Mouse (Mus musculus) liver, embryonic 15.5 days (tissue): Measurements from ENCODE around the gene Dmrt2. TPM values are rescaled to one million over a fixed set of nuclear protein-coding genes. Genes with fewer than 3 reads are reported as not detected.

Source experiments
- ATAC-seq: fragments of 200-750 bp; cut with Nextera tagmentation; 2 replicates; pipeline ENCODE4 v1.8.0; 2017; ENCODE audit warnings: moderate number of reproducible peaks, mild to moderate bottlenecking, moderate library complexity; ENCODE audit not compliant: insufficient read depth
- H3K27ac ChIP-seq: fragments of 300-500 bp; sonication (generic); replicated peaks from 2 replicates; pipeline ENCODE4 v1.5.1; 2015; ENCODE audit warnings: mild to moderate bottlenecking, inconsistent platforms
- H3K27me3 ChIP-seq: fragments of 300-500 bp; sonication (generic); 2 replicates; pipeline ENCODE4 v1.6.1; 2015; ENCODE audit warnings: mild to moderate bottlenecking, inconsistent platforms
- H3K36me3 ChIP-seq: fragments of 300-500 bp; sonication (generic); replicated peaks from 2 replicates; pipeline ENCODE4 v1.6.1; 2015; ENCODE audit warnings: moderate library complexity, mild to moderate bottlenecking, inconsistent platforms
- H3K4me1 ChIP-seq: fragments of 300-500 bp; sonication (generic); replicated peaks from 2 replicates; pipeline ENCODE4 v1.6.1; 2015; ENCODE audit warnings: inconsistent platforms
- H3K4me2 ChIP-seq: fragments of 300-500 bp; sonication (generic); 2 replicates; pipeline ENCODE4 v1.6.1; 2015; ENCODE audit warnings: moderate library complexity, mild to moderate bottlenecking, inconsistent platforms
- H3K4me3 ChIP-seq: fragments of 300-500 bp; sonication (generic); replicated peaks from 2 replicates; pipeline ENCODE4 v1.5.1; 2015; ENCODE audit warnings: mild to moderate bottlenecking, inconsistent platforms
- H3K9ac ChIP-seq: fragments of 300-500 bp; sonication (generic); 2 replicates; pipeline ENCODE4 v1.6.1; 2015; ENCODE audit warnings: moderate library complexity, mild to moderate bottlenecking, inconsistent platforms
- H3K9me3 ChIP-seq: fragments of 300-500 bp; sonication (generic); replicated peaks from 2 replicates; pipeline ENCODE4 v1.6.1; 2016; ENCODE audit warnings: inconsistent platforms
- WGBS: fragments of 180-500 bp; shearing (Covaris S2); methylation state at CpG from one replicate; pipeline ENCODE4 v1.1.7; 2015; ENCODE audit warnings: mixed read lengths; ENCODE audit not compliant: insufficient replicate concordance; 5-methylcytosine and 5-hydroxymethylcytosine counted together
- polyA plus RNA-seq: library from polyadenylated mRNA; unstranded; fragments of >200 nt; fragmentation: Nextera tagmentation; extraction: Ambion mirVana; gene quantifications from 2 replicates; pipeline ENCODE4 v1.2.1, GENCODE M21; 2015

The Dmrt2 gene
- polyA plus RNA-seq, 1 experiment from 2014 or later: 0.51 TPM

DNA sequence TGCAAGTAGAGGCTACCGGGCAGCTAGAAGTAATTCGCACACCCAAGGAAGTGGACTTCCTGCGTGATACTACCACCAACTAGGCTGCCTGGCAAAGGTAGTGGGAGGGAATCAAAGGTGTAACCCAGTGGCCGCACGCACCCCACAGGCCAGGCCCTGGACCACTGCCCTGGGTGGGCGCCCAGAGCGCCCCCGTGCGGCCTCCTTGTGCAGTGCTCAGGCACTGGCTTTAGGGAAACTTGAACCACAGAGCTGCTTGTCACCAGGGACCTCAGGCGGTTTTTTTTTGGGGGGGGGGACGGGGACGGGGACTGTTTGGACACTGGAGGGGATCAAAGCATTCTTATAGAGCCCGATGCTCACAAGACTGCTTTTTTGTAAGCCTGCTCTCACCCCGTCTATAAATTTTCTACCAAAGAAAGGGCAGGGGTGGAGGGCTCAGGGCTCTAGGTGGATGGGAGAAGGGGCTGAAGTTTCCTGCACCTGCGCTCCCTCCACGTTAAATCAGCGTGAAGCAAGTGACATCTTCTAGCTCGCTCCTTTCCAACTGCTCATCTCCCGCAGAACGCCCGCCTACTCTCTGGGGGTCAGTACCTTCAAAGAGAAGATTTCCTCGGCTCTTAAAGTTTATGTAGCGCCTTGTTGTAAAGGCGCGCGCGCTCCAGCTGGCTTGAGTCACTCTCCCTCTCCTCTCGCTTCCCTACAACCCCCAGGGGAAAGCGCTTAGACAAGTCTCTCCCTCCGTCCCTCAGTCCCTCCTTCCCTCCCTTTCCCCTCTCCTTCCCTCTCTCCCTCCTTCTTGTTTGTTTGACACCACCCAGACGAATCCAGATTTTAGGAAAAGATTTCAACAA is 6.5 kb upstream of the Dmrt2 start:
- H3K27ac ChIP-seq: no peak overlapping the region
- H3K4me3 ChIP-seq: no peak overlapping the region
- WGBS: 7% methylated on average over 31 of the region's 31 CpGs
- no peaks in the 10 kb centered on the region for H3K4me1 ChIP-seq
- H3K9me3 ChIP-seq: no peaks in the 10 kb centered on the region
- no peak for ATAC-seq
- no peak overlapping the region for H3K4me2 ChIP-seq
- peaks cover 64% of the 10 kb centered on the region for H3K27me3 ChIP-seq
- H3K9ac ChIP-seq: no peak overlapping the region
- no peaks in the 10 kb centered on the region for H3K36me3 ChIP-seq

DNA sequence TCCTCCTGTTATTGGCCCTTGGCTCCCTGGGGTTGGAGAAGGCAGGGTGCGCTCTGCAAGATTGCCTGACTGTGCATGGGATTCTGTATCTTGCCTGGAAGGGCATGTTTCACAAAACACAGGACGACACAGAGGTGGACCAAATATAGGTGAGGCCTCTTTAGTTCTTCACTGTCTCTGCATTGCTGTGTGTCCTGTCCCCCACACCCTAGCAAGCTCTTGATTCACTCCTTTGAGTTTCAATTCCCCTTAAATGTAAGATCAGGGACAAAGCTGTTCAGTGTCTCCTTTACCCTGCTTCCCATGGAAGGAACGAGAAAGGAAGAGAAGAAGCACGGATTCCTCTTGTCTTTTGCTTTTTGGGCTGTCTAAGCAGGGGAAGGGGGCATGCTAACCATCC is 4.4 kb upstream of the Dmrt2 start:
- 20% methylated on average over 4 of the region's 4 CpGs for WGBS
- H3K4me3 ChIP-seq: no peak overlapping the region
- H3K9ac ChIP-seq: no peak overlapping the region
- 0 out of 2 replicates have a peak, but pooled peaks cover 3% of the 10 kb centered on the region for H3K4me1 ChIP-seq
- H3K4me2 ChIP-seq: no peak overlapping the region
- H3K27me3 ChIP-seq: peaks cover 85% of the 10 kb centered on the region
- H3K9me3 ChIP-seq: no peaks in the 10 kb centered on the region
- H3K36me3 ChIP-seq: no peaks in the 10 kb centered on the region
- no peak overlapping the region for H3K27ac ChIP-seq
- no peak for ATAC-seq

DNA sequence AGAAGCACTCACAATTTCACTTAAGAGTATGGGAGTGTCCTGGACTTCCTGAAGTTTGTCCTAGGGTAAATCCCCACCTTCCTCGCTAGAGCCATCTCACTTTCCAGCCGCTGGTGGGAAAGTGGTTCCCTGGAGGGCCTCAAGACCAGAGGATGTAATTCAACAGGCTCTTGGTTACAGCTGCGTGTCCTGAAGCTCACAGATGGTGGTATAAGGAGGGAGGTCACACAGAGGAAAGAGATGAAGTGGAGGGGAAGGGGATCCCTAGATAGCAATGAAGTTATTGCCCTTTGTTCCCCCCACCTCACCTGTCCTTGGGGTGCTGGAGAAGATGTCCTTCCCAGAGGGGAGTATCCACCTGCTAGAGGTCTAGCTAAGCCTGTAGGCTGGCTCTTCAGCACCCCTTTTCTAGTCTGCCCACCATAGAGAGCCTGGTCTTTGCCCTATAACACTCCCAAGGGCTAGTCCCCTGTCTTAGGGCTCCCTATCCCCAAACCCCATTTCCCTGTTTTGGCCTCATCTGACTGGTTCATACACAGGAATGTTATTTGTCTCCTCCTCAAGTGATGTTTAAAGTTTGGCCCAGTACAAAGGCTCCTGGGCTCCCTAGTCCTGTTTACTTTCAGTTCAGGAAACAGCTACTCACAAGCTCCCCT is 2.5 kb upstream of the Dmrt2 start:
- 2% methylated on average over 3 of the region's 3 CpGs for WGBS
- no peak for ATAC-seq
- no peak overlapping the region for H3K9ac ChIP-seq

DNA sequence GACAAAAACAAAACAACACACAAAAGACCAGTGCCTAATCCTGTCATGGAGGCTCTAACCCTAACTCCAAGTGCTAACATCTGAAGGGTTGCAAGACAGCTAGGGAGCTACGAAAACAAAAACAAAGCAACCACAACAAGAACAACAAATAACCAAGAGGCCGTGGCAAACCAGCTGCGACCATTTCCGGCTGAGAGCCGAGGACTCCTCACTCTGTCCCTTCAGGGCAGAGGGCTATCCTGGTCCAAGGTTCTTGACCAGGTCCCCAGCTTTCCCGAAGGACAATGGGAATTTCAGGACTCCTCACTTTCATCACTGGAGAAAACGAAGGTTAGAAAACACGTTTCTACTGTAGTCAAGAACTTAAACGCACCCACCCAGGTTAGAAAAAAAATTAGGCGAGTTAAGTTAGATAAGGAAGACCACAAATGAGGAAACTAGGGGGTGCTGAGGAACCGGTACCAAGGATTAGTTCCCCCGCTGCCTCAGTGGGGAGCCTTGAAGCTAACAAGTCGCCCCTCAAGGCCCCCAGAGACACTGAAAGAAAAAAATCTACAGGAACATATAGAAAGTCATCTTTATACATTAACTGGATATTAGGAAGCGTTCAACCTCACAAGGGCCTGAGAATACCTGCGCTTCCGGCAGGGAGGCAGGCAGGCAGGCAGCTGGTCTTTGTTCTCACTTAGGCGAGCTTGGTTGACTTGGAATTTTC is 1.5 kb upstream of the Dmrt2 start:
- WGBS: 3% methylated on average over 17 of the region's 17 CpGs
- H3K27me3 ChIP-seq: peaks cover 99% of the 10 kb centered on the region
- H3K4me1 ChIP-seq: 0 out of 2 replicates have a peak, but pooled peaks cover 3% of the 10 kb centered on the region
- ATAC-seq: no peak
- no peak overlapping the region for H3K4me3 ChIP-seq
- H3K9ac ChIP-seq: no peak overlapping the region
- no peak overlapping the region for H3K4me2 ChIP-seq
- no peak overlapping the region for H3K27ac ChIP-seq
- H3K9me3 ChIP-seq: no peaks in the 10 kb centered on the region
- H3K36me3 ChIP-seq: no peaks in the 10 kb centered on the region

More for the DNA sequence above, 2.5 kb upstream of the Dmrt2 start:
- Histone ChIP-seq H3K36me3 (no peaks in the 10 kb centered on the region), H3K4me1 (0 out of 2 replicates have a peak, but pooled peaks cover 3% of the 10 kb centered on the region), H3K4me3 (no peak overlapping the region), H3K27me3 (peaks cover 99% of the 10 kb centered on the region), H3K4me2 (no peak overlapping the region), H3K9me3 (no peaks in the 10 kb centered on the region), H3K27ac (no peak overlapping the region)

DNA sequence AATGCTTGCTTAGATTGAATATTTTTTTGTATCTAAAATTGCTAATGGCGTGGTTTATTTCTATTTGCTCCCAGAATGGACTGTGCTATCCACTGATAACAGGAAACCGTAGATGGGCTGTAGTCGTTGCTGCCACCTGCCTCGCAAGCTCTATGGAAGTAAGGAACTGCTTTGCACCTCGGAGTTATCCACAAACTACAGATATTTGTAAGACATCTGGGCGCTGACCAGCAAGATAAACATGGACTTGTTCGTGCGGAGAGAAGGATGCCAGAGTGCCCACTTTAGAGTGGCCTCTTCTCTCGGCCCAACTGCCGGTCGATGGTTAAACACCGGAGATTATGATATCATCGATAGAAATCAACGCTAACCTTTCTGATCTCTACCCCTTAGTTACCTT is 530 bp upstream of the Dmrt2 start:
- Histone ChIP-seq H3K9ac (no peak overlapping the region), H3K4me3 (peak overlapping the region; percentile 50)
- WGBS: under 1% methylated on average over 14 of the region's 14 CpGs

DNA sequence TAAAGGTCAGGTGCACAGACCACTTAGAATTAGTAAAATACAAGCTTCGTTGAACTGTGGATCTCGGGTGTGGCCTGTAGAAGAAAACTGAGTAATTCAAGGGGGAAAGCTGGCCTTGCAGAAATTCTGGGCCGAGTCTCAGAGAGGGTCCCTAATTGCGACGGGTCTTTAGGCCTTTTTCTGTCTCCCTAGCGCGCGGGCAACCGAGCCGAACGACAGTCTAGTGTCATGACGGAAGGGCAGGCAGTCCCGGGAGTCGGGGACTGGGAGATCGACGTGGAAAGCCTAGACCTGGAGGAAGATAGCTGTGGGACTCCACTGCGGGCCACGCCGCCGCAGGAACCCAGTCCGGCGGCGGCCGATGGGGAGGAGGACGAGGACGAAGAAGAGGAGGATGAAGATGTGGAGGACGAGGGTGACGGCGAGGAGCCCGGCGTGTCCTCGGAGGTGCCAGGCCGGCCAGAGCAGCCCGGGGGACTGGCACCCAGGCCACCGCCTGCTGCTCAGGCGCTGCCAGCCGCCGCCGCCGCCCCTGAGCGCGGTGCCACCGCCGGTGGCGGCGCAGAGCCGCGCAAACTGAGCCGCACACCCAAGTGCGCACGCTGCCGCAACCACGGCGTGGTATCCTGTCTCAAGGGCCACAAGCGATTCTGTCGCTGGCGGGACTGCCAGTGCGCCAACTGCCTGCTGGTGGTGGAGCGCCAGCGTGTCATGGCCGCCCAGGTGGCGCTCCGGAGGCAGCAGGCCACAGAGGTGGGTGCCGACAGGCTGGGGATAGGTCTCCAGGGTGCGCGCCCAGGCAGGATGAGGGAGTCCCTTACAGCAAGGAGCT is 1.2 kb downstream of the Dmrt2 start:
- no peak overlapping the region for H3K9ac ChIP-seq

More for the DNA sequence above, 530 bp upstream of the Dmrt2 start:
- Histone ChIP-seq H3K36me3 (no peaks in the 10 kb centered on the region), H3K4me2 (peak overlapping the region; percentile 62), H3K9me3 (no peaks in the 10 kb centered on the region), H3K4me1 (0 out of 2 replicates have a peak, but pooled peaks cover 3% of the 10 kb centered on the region), H3K27me3 (peaks cover 99% of the 10 kb centered on the region), H3K27ac (no peak overlapping the region)
- no peak for ATAC-seq

DNA sequence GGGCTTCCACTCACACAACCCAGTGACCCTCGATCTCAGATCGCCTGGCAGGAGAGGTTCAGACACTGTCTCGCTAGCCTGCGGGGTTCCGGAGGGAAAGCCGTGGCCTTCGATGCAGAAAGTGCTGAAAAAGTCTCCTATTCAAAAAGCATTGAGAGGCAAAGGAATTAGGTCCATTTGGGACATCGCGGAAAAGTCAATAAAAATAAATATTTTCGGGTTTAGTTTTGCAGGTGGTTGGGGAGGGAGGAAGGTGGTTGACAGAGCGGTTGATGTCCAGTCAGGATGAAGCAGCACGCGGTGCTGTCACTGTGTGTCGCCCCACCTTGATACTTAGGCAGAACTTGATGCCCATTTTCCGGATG is 1.8 kb downstream of the Dmrt2 start:
- H3K4me2 ChIP-seq: peak overlapping the region; percentile 62
- 1% methylated on average over 15 of the region's 15 CpGs for WGBS

More for the DNA sequence above, 1.2 kb downstream of the Dmrt2 start:
- Histone ChIP-seq H3K4me1 (0 out of 2 replicates have a peak, but pooled peaks cover 3% of the 10 kb centered on the region), H3K4me2 (peak overlapping the region; percentile 62), H3K27me3 (peaks cover 97% of the 10 kb centered on the region), H3K27ac (no peak overlapping the region), H3K9me3 (no peaks in the 10 kb centered on the region), H3K36me3 (no peaks in the 10 kb centered on the region), H3K4me3 (peak overlapping the region; percentile 44)
- ATAC-seq: no peak
- 2% methylated on average over 66 of the region's 66 CpGs for WGBS

DNA sequence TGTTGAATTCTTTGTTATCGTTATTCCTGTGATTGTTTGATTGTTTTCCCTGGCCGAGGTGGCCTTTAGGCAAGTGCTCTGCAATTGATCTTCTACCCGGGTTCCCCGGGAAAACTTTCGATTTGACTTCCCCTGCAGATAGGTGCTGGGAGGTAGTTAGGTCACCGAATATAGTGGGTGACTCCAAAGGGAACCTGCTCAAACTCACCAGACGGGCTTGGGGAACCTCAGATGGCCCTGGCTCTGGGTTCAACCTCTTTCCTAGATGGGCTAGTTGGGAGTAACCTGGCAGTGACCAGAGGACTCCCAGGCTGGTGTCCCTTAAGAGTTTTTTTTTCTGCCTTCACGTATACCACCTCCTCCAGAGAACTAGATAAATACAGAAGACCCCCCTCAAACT is 2.5 kb downstream of the Dmrt2 start:
- Histone ChIP-seq H3K4me2 (peak overlapping the region; percentile 62), H3K4me1 (0 out of 2 replicates have a peak, but pooled peaks cover 3% of the 10 kb centered on the region), H3K27ac (no peak overlapping the region), H3K9me3 (no peaks in the 10 kb centered on the region), H3K36me3 (no peaks in the 10 kb centered on the region), H3K4me3 (no peak overlapping the region), H3K27me3 (peaks cover 85% of the 10 kb centered on the region), H3K9ac (no peak overlapping the region)
- WGBS: 2% methylated on average over 8 of the region's 8 CpGs
- no peak for ATAC-seq

More for the DNA sequence above, 1.8 kb downstream of the Dmrt2 start:
- Histone ChIP-seq H3K4me1 (0 out of 2 replicates have a peak, but pooled peaks cover 3% of the 10 kb centered on the region), H3K9me3 (no peaks in the 10 kb centered on the region), H3K36me3 (no peaks in the 10 kb centered on the region), H3K27ac (no peak overlapping the region), H3K9ac (no peak overlapping the region), H3K4me3 (peak overlapping the region; percentile 44), H3K27me3 (peaks cover 92% of the 10 kb centered on the region)
- no peak for ATAC-seq

DNA sequence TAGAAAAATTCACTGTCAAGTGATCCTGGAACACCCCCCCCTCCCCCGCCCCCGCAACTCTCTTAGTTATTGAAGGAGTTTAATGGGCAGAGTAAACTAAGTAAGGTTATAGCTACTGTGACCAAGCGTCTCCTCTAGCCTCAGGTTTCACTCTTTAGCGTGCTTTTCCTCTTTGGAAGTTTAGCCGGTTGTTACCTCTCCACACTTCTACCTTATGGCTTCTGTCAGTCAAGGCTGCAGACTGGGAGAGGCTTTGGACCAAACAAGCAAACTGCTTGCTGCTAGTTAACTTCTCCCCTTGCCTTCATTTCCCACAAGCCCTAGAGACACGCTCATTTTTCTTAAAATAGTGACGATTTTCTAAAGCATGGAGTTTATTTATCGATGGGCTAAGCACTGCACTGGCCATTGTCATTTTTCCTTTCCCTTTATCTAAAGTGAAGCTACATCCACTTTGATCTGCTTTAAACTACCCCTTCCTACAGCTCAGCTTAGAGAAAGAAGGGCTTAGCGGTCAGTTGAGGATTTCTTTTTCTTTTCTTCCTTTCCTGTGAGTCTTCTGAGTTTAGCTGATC is 3.7 kb downstream of the Dmrt2 start:
- no peak for ATAC-seq
- no peaks in the 10 kb centered on the region for H3K9me3 ChIP-seq
- no peak overlapping the region for H3K4me2 ChIP-seq
- H3K27ac ChIP-seq: no peak overlapping the region
- H3K4me1 ChIP-seq: 0 out of 2 replicates have a peak, but pooled peaks cover 3% of the 10 kb centered on the region
- H3K9ac ChIP-seq: no peak overlapping the region
- no peak overlapping the region for H3K4me3 ChIP-seq
- WGBS: 13% methylated on average over 9 of the region's 9 CpGs
- H3K27me3 ChIP-seq: peaks cover 73% of the 10 kb centered on the region
- no peaks in the 10 kb centered on the region for H3K36me3 ChIP-seq

DNA sequence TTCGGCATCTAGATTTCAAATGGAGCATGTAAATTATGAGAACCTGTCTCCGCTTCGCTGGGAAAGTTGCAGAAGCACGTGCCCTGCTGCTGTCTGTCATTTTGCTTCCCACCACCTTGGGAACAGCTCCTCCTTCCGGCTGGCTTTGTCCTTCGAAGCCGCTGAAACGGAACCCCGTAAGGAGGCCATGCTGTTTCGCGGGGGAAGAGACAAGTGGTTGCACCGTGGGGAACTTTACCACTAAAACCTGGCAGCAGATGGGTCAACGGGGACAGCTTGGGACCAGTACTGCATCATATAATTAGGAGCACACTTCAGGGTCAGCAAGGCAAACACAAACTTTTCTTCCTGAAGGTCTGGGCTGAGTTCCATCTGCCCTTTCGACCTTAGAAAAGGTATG is 26.6 kb downstream of the Dmrt2 start:
- no peak overlapping the region for H3K4me2 ChIP-seq
- H3K4me1 ChIP-seq: no peaks in the 10 kb centered on the region
- H3K9me3 ChIP-seq: no peaks in the 10 kb centered on the region
- no peak for ATAC-seq
- no peaks in the 10 kb centered on the region for H3K27me3 ChIP-seq
- no peak overlapping the region for H3K4me3 ChIP-seq
- WGBS: 70% methylated on average over 14 of the region's 14 CpGs
- H3K9ac ChIP-seq: no peak overlapping the region
- no peak overlapping the region for H3K27ac ChIP-seq
- no peaks in the 10 kb centered on the region for H3K36me3 ChIP-seq
